Mouse (Mus musculus): ENCODE data around the gene Pfpl. TPM values are rescaled to one million over a fixed set of nuclear protein-coding genes. Genes with fewer than 3 reads are reported as not detected.

Gene Pfpl
- total RNA-seq, 2 experiments from 2014 or later = not detected

- peak; percentile 45 for ATAC-seq (replicated peaks; ENCODE audit: poor library complexity, severe bottlenecking)
Observed at GRCm38 (mm10) chr19:12463722-12464035, 36.0 kb downstream of the Pfpl start.

GRCm38 (mm10) chr19:12464127-12464526 lies 36.4 kb downstream of the Pfpl start:
- peak; percentile 68 for ATAC-seq (replicated peaks; ENCODE audit: poor library complexity, severe bottlenecking)

- no peak for ATAC-seq (replicated peaks; ENCODE audit: poor library complexity, severe bottlenecking)
Observed at GRCm38 (mm10) chr19:12464674-12465073, 37.0 kb downstream of the Pfpl start.

- ATAC-seq (replicated peaks; ENCODE audit: poor library complexity, severe bottlenecking) = no peak
Observed at GRCm38 (mm10) chr19:12465530-12466144, 37.9 kb downstream of the Pfpl start.

- ATAC-seq (replicated peaks; ENCODE audit: poor library complexity, severe bottlenecking) = peak; percentile 53
Observed at GRCm38 (mm10) chr19:12466204-12466603, 38.5 kb downstream of the Pfpl start.

- ATAC-seq (replicated peaks; ENCODE audit: poor library complexity, severe bottlenecking) = 0 out of 2 replicates have a peak, but pooled peaks have one; percentile 13
Observed at GRCm38 (mm10) chr19:12467436-12467835, 39.7 kb downstream of the Pfpl start.

- peak; percentile 23; the same call in 1 of the 2 replicates for ATAC-seq (replicated peaks; ENCODE audit: poor library complexity, severe bottlenecking)
Observed at GRCm38 (mm10) chr19:12471866-12472265, 44.2 kb downstream of the Pfpl start.

- ATAC-seq (replicated peaks; ENCODE audit: poor library complexity, severe bottlenecking) = no peak
Observed at GRCm38 (mm10) chr19:12472381-12472976, 44.8 kb downstream of the Pfpl start.

- ATAC-seq (replicated peaks; ENCODE audit: poor library complexity, severe bottlenecking) = peak; percentile 29
Observed at GRCm38 (mm10) chr19:12473201-12473641, 45.5 kb downstream of the Pfpl start.

GRCm38 (mm10) chr19:12473951-12474350 lies 46.2 kb downstream of the Pfpl start:
- no peak for ATAC-seq (replicated peaks; ENCODE audit: poor library complexity, severe bottlenecking)

GRCm38 (mm10) chr19:12475380-12476250 lies 47.9 kb downstream of the Pfpl start:
- peak; percentile 47 for ATAC-seq (replicated peaks; ENCODE audit: poor library complexity, severe bottlenecking)

- ATAC-seq (replicated peaks; ENCODE audit: poor library complexity, severe bottlenecking) = no peak
Observed at GRCm38 (mm10) chr19:12476721-12477270, 49.1 kb downstream of the Pfpl start.

- peak; percentile 90 for ATAC-seq (replicated peaks; ENCODE audit: poor library complexity, severe bottlenecking)
Observed at GRCm38 (mm10) chr19:12478369-12478768, 50.7 kb downstream of the Pfpl start.

Other genes starting within 250 kb of the Pfpl start
- not detected in 2 replicates for gene Olfr1431, start 227.3 kb upstream of the Pfpl start, total RNA-seq (2014; fragmentation: Nextera tagmentation)
- gene Olfr1431, start 227.3 kb upstream of the Pfpl start, total RNA-seq (2017) = not detected in 2 replicates
- not detected in 2 replicates for gene Olfr1432, start 195.3 kb upstream of the Pfpl start, total RNA-seq (2014; fragmentation: Nextera tagmentation)
- gene Olfr1432, start 195.3 kb upstream of the Pfpl start, total RNA-seq (2017) = not detected in 2 replicates
- not detected in 2 replicates for gene Olfr262, start 186.2 kb upstream of the Pfpl start, total RNA-seq (2014; fragmentation: Nextera tagmentation)
- gene Olfr262, start 186.2 kb upstream of the Pfpl start, total RNA-seq (2017) = not detected in 2 replicates
- gene Olfr235, start 166.9 kb upstream of the Pfpl start, total RNA-seq (2014; fragmentation: Nextera tagmentation) = not detected in 2 replicates
- gene Olfr235, start 166.9 kb upstream of the Pfpl start, total RNA-seq (2017) = not detected in 2 replicates
- gene Olfr1434, start 148.1 kb upstream of the Pfpl start, total RNA-seq (2014; fragmentation: Nextera tagmentation) = not detected in 2 replicates
- gene Olfr1434, start 148.1 kb upstream of the Pfpl start, total RNA-seq (2017) = not detected in 2 replicates
- gene Olfr1436, start 128.8 kb upstream of the Pfpl start, total RNA-seq (2014; fragmentation: Nextera tagmentation) = not detected in 2 replicates
- gene Olfr1436, start 128.8 kb upstream of the Pfpl start, total RNA-seq (2017) = not detected in 2 replicates
- gene Olfr1437, start 102.8 kb upstream of the Pfpl start, total RNA-seq (2014; fragmentation: Nextera tagmentation) = not detected in 2 replicates
- gene Olfr1437, start 102.8 kb upstream of the Pfpl start, total RNA-seq (2017) = not detected in 2 replicates
- gene Olfr1438-ps1, start 92.0 kb upstream of the Pfpl start, total RNA-seq (2014; fragmentation: Nextera tagmentation) = not detected in 2 replicates
- not detected in 2 replicates for gene Olfr1438-ps1, start 92.0 kb upstream of the Pfpl start, total RNA-seq (2017)
- not detected in 2 replicates for gene Olfr1440, start 40.6 kb upstream of the Pfpl start, total RNA-seq (2014; fragmentation: Nextera tagmentation)
- not detected in 2 replicates for gene Olfr1440, start 40.6 kb upstream of the Pfpl start, total RNA-seq (2017)
- not detected in 2 replicates for gene Olfr1441, start 10.5 kb upstream of the Pfpl start, total RNA-seq (2014; fragmentation: Nextera tagmentation)
- gene Olfr1441, start 10.5 kb upstream of the Pfpl start, total RNA-seq (2017) = not detected in 2 replicates
- 62.2 and 69.2 TPM in 2 replicates for gene Mpeg1, start 32.9 kb downstream of the Pfpl start, total RNA-seq (2014; fragmentation: Nextera tagmentation)
- 53.0 and 54.8 TPM in 2 replicates for gene Mpeg1, start 32.9 kb downstream of the Pfpl start, total RNA-seq (2017)
- gene Dtx4, start 73.5 kb downstream of the Pfpl start, total RNA-seq (2014; fragmentation: Nextera tagmentation) = 48.3 and 48.4 TPM in 2 replicates
- gene Dtx4, start 73.5 kb downstream of the Pfpl start, total RNA-seq (2017) = 38.7 and 47.3 TPM in 2 replicates
- gene Fam111a, start 117.8 kb downstream of the Pfpl start, total RNA-seq (2014; fragmentation: Nextera tagmentation) = 156 and 158 TPM in 2 replicates
- gene Fam111a, start 117.8 kb downstream of the Pfpl start, total RNA-seq (2017) = 230 and 279 TPM in 2 replicates
- not detected in 2 replicates for gene Gm4952, start 172.1 kb downstream of the Pfpl start, total RNA-seq (2014; fragmentation: Nextera tagmentation)
- not detected in 2 replicates for gene Gm4952, start 172.1 kb downstream of the Pfpl start, total RNA-seq (2017)
- not detected in 2 replicates for gene Glyat, start 205.4 kb downstream of the Pfpl start, total RNA-seq (2014; fragmentation: Nextera tagmentation)
- not detected in 2 replicates for gene Glyat, start 205.4 kb downstream of the Pfpl start, total RNA-seq (2017)
- gene Olfr1442, start 242.5 kb downstream of the Pfpl start, total RNA-seq (2014; fragmentation: Nextera tagmentation) = not detected in 2 replicates
- not detected in 2 replicates for gene Olfr1442, start 242.5 kb downstream of the Pfpl start, total RNA-seq (2017)

Measured in granulocyte monocyte progenitor cell, adult 5-6 weeks (primary cell).